ENCODE assay signal across 9 mouse cellular contexts in the genomic region with DNA sequence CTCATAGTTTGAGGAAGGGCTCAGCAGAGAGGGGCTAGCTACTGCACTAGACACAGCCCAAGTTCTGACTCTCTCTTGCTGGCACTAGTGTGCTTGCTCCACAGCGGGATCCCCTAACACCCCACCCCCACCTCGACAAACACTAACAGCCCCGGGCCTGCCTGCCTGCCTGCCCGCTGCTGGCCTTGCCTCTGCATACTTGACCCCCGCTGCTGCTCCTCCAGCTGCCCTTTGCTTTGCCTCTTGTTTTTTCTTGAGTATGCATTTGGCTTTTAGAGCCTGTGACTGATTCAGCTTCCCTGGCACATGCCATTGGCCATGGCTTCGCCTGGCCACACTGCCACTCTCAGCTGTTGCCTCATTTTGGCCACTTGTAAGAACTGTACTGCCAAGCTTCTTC. TPM values are rescaled to one million over a fixed set of nuclear protein-coding genes. Genes with fewer than 3 reads are reported as not detected.
A peak's percentile ranks its signal among the peaks of the same experiment; 100 is the strongest.
DNase-seq lines count a peak whose midpoint lies in the region; ATAC-seq and TF ChIP-seq lines count a peak whose summit lies in the region.
"Had no signal": no experiment of that assay in that cellular context is flagged by ENCODE, and none has a peak within 500 bp of the region (broad histone marks: within the 10 kb centered on the region; RNA-seq: fewer than 3 reads in every experiment).

No protein-coding gene starts in this region.

- no peaks in the 10 kb centered on the region for H3K27me3 ChIP-seq in hindbrain, embryonic 14.5 days (ENCODE audit: control insufficient read depth, insufficient read depth, low read length)
- H3K27me3 ChIP-seq in lung, postnatal 0 days (replicated peaks; ENCODE audit: insufficient read depth, low read length) = no peaks in the 10 kb centered on the region

- WGBS in hindbrain, embryonic 14.5 days = 11% methylated on average over 6 of the region's 6 CpGs
- 19% methylated on average over 6 of the region's 6 CpGs for WGBS in lung, postnatal 0 days

- DNase-seq in adrenal gland, adult 2 months = peak; percentile 49
- DNase-seq in adrenal gland, adult 18-20 months (ENCODE audit: low spot score in 2 of 2) = no peak
- peak; percentile 57 for DNase-seq in adrenal gland, postnatal 14 days
- no peak for DNase-seq in hindbrain, embryonic 14.5 days (ENCODE audit: low spot score)
- DNase-seq in lung, postnatal 0 days (ENCODE audit: low spot score) = peak; percentile 52
- no peak for DNase-seq in thymus, postnatal 4 days
- DNase-seq in spleen, postnatal 4 days (ENCODE audit: low spot score in 2 of 2) = no peak
- DNase-seq in right cerebral cortex, postnatal 10 days (ENCODE audit: low spot score in 2 of 2) = no peak

- H3K27ac ChIP-seq in hindbrain, embryonic 14.5 days = no peak overlapping the region
- no peak overlapping the region for H3K27ac ChIP-seq in lung, postnatal 0 days (ENCODE audit: low read length)
- H3K27ac ChIP-seq: kidney, postnatal 0 days had no signal

- H3K4me1 ChIP-seq in hindbrain, embryonic 14.5 days (replicated peaks; ENCODE audit: control insufficient read depth, insufficient read depth, low read length) = 0 out of 2 replicates have a peak, but pooled peaks cover 5% of the 10 kb centered on the region
- H3K4me1 ChIP-seq in lung, postnatal 0 days (ENCODE audit: insufficient read depth, low read depth, low read length) = no peaks in the 10 kb centered on the region

- no peak for ATAC-seq in hindbrain, embryonic 14.5 days (ENCODE audit: low FRiP score)
- peak; percentile 81 for ATAC-seq in lung, postnatal 0 days

- 0 out of 2 replicates have a peak overlapping the region, but pooled peaks have one; percentile 7 for H3K4me2 ChIP-seq in hindbrain, embryonic 14.5 days (replicated peaks)
- H3K4me2 ChIP-seq in lung, postnatal 0 days (replicated peaks; ENCODE audit: low read depth, low read length) = 0 out of 2 replicates have a peak overlapping the region, but pooled peaks have one; percentile 22

- H3K36me3 ChIP-seq in hindbrain, embryonic 14.5 days (replicated peaks; ENCODE audit: control insufficient read depth, insufficient read depth) = no peaks in the 10 kb centered on the region
- H3K36me3 ChIP-seq in lung, postnatal 0 days (ENCODE audit: insufficient read depth, low read length) = no peaks in the 10 kb centered on the region

- H3K4me3 ChIP-seq in hindbrain, embryonic 14.5 days (replicated peaks; ENCODE audit: low read length) = no peak overlapping the region
- H3K4me3 ChIP-seq in lung, postnatal 0 days (ENCODE audit: low read depth, low read length) = no peak overlapping the region

- no peak overlapping the region for H3K9ac ChIP-seq in hindbrain, embryonic 14.5 days
- no peak overlapping the region for H3K9ac ChIP-seq in lung, postnatal 0 days (replicated peaks; ENCODE audit: low read depth)

- TF ChIP-seq EP300 in lung, postnatal 0 days (IDR thresholded peaks at IDR 0.05) = no peak

- no peak for TF ChIP-seq CTCF in lung, postnatal 0 days (IDR thresholded peaks at IDR 0.05)

- no peaks in the 10 kb centered on the region for H3K9me3 ChIP-seq in hindbrain, embryonic 14.5 days (ENCODE audit: control insufficient read depth, low read length)
- no peaks in the 10 kb centered on the region for H3K9me3 ChIP-seq in lung, postnatal 0 days (ENCODE audit: low read length)

RNA-seq across cellular contexts. Expression of a gene that starts 33.8 kb away (rescaled TPM):
- total RNA-seq in adrenal gland, adult 2 months (2021) = 1 to 10 TPM; 4.3 to 7.2 TPM
- 0.90 and 1.8 TPM in 2 replicates for polyA plus RNA-seq in adrenal gland, adult 2 months (2012; rRNA removed)
- 1 to 10 TPM; 2.5 to 3.9 TPM for total RNA-seq in adrenal gland, adult 18-20 months (2021)
- 8.5 and 72.3 TPM in 2 replicates for total RNA-seq in adrenal gland, postnatal 14 days (2021)
- 3.6 and 3.9 TPM in 2 replicates for polyA plus RNA-seq in hindbrain, embryonic 14.5 days (2014; fragmentation: Nextera tagmentation; extraction: Ambion mirVana)
- 15.6 and 23.9 TPM in 2 replicates for polyA plus RNA-seq in lung, postnatal 0 days (2015; fragmentation: Nextera tagmentation; extraction: Ambion mirVana)

Comparison
In these comparisons a context has a peak if more than half of its experiments do, and no peak if none do; other contexts are left out.
1. DNase-seq: peak in adrenal gland, adult 2 months (single experiment), adrenal gland, postnatal 14 days (single experiment) and lung, postnatal 0 days (single experiment); none in adrenal gland, adult 18-20 months (0 of 2), hindbrain, embryonic 14.5 days (single experiment), thymus, postnatal 4 days (single experiment), spleen, postnatal 4 days (0 of 2) and right cerebral cortex, postnatal 10 days (0 of 2).